Mouse (Mus musculus) spleen, postnatal 10 days (tissue): ENCODE measurements around the gene Dnajc19.

Experiments used
- DNase-seq, 2 experiments: peaks; one replicate each; pipeline ENCODE4 v3.0.0; 2021 to 2022; ENCODE audit warnings: low spot score in 2 of 2

Dnajc19 gene

DNA sequence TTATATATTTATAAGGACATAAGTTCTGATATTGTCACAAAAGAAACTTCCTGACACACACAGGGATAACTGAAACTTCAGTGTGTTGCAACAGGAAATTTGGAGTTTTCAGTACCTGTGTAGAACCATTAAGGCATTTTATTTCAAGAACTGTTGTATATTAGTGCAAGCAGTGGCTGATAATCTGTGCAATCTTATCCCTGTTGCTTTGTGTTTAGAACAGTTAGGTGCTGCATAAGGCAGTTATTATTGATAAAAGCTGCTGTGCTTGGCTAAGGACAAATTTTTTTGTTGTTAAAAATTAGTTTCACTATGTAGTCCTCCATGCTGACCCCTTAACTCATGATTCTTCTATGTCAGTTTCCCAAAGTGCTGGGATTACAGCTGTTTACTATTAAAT, 52.2 kb downstream of the Dnajc19 start:
- DNase-seq: no peak

DNA sequence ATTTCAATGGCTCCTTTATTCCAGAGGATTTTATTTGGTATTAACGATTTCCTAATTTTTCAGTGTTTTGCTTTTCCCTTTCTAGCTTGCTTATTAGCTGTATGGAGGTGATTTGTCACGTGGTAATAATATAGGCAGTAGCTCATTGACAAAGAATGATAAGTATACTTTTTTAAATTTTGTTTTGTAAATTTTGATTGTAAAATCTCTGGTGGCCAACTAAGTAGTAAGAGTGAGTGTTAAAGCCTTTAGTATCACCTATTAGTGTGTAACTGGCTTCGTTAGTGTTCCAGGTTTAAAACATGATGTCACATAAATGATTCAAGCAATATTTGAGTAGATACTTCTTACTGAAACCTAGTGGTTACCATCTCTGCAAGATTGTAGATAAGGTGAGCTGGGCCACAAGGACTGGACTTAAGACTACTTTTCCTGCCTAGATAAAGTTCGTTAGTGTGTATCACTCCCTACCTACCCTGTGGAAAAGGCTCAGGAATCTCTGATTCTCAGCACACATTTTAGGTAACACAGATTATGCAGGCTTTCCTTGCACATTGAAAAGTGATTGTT, 59.8 kb downstream of the Dnajc19 start:
- DNase-seq: no peak

DNA sequence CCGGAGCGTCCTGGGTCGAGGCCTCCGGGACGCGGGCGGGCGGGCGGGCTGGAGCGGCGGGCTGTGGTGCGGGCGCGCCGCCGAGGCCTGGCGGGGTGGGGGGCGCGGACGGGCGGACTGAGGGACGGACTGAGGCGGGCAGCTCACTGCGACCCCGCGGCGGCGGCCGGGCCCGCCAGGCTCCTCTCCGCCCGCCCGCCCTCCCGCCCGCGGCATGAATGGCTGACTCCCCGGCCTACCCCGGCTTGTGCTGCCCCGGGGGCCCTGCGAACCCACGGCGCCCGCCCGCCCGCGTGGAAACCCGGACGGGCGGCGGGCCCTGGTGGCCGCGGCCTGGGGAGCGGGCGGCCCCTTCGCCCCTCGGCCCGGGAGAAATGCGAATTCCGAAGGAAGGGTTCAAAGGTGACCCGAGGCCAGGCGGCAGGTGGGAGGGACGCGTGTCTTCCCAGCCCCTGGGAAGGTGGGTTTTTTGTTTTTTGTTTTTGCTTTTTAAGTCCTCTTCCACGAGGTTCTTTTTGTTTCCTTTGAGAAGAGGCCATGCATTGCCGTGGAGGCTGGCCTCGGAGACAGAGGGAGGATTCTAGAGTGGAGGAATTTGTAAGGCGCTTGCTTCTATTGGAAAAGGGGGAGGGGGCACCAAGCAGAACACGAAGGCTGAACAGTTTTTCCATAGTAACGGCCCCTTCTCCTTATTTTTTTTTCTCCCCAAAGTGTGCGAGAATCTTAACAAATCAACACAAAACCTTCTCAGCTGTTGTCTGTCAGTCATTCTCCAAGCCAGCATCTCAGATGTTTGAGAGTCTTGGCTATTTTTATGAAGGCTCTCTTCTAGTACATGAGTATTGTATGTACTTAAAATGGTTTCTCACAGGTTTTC, 60.5 kb downstream of the Dnajc19 start:
- DNase-seq: peak; percentile 32 to 45

DNA sequence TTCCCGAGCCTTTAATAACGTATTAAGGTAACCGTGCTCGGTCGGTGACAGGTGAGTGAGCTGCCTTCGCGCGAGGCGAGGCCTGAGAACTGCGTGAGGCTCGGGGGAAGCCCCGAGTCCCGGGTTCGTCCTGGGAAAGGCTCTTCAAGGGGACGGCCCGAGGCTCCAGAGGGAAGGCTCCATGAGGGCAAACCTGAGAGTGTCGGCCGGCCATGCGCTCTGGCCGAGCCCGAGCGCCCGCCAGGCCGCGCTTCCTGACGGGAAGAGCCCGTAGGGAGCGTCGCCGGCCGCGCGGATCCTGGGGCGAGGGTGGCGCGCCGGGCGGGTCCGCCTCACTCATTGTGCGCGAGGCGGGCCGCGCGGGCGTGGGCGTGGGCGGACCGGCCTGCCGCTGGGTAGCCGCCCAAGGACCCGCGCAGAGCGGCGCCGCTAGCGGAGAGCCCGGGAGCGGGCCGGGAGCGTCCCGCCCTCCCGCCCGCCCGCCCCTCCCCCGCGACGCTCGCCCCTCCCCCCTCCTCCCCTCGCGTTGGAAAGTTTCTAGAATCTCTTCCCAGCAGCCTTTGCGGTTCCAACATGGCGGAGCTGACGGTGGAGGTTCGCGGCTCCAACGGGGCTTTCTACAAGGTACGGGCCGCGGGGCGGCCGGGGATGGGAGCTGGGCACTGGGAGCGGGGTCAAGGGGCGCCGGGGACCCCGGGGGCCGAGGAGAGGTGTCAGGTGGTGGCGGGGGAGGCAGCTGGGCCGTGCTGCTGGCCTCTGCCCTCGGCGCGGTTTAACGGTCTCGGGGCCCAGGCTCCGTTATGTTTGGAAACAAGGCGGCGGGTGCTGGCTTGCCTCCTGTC, 61.4 kb downstream of the Dnajc19 start, which contains the start of gene Fxr1:
Gene Fxr1 (plus strand): TSS at position 404 of the 842 bp plus-strand sequence.
- peak; percentile 90 to 93 for DNase-seq

DNA sequence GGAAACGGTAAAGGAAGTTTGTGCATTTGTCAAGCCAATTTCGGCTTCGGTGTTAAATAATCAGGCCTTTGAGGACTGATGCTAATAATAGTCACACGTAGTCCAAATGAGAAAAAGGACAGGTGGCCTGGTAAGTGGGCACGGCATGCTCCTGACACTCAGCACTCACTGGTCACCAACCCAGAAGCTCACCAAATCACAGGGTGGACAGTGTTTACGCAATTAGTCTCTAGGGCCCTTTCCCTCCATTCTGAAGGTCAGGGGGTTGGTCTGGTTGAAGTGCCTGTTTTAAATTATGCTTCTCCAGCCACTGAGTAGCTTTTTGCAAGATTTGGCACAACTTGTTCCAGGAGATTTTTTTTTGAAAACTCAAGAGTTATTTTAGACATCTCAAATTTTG, 72.9 kb downstream of the Dnajc19 start:
- DNase-seq: no peak

- DNase-seq: no peak
These were observed 73.5 kb downstream of the Dnajc19 start for GRCm38 (mm10) chr3:34007611-34008010.

DNA sequence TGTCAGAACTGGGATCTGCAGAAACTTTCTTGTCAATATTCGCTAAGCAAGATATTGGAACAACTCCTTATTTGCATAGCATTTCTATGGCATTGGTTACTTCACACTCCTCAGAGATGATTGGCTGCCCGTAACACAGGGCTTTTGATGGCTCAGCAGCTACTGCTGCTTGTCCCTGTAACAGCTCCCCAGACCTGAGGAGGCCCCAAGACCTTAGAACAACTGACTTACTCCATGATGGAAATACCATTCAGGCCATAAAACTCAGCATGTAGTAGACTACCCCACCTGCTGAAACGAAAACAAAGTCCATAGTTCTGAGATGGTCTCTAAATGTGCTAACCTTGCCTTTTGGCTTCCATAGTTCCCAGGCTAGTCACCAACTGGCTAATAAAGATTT, 74.3 kb downstream of the Dnajc19 start:
- no peak for DNase-seq

DNA sequence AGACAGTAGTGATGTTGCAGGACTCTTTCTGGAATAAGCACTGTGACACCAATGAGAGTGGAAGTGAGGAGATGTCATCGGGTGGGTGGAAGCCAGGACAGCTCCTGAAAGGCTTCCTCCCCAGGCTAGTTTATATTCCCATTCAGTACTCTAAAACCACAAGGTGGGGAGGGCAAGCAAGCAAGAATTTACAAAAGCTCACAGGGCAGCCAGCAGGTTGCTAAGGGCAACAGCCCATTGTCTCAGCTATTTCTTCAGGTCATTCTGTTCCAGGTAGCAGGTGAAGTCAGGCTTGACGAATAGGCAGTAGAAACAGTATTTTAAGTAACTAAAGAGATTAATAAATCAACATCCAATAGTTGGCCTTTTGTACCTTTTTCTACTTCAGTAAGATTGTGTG, 74.8 kb downstream of the Dnajc19 start:
- DNase-seq: no peak
